Mouse (Mus musculus): ENCODE measurements around the gene Midn. TPM values are rescaled to one million over a fixed set of nuclear protein-coding genes. Genes with fewer than 3 reads are reported as not detected.
"Not testable (repeated sequence)": the region's sequence is repeated elsewhere in the genome, so short reads cannot be mapped to it uniquely, and the experiment has no call there.

Gene Midn
- polyA plus RNA-seq, 1 experiment from 2014 or later, result 46.2 TPM

- ATAC-seq (ENCODE audit: low FRiP score, low TSS enrichment), result no peak
- WGBS, result 72% methylated on average over 8 of the region's 8 CpGs
- H3K27ac ChIP-seq (ENCODE audit: low read depth, low read length), result no peak overlapping the region
- no peak overlapping the region for H3K4me2 ChIP-seq (replicated peaks; ENCODE audit: low read depth, low read length)
- H3K4me1 ChIP-seq (ENCODE audit: control insufficient read depth, insufficient read depth, low read length), result peaks cover 67% of the 10 kb centered on the region
- no peaks in the 10 kb centered on the region for H3K27me3 ChIP-seq (ENCODE audit: control insufficient read depth, insufficient read depth, low read length)
- no peak overlapping the region for H3K9ac ChIP-seq (ENCODE audit: low read depth, low read length)
- no peak overlapping the region for H3K4me3 ChIP-seq (ENCODE audit: low read length)
- H3K36me3 ChIP-seq (ENCODE audit: control insufficient read depth, insufficient read depth, low read length), result no peaks in the 10 kb centered on the region
- H3K9me3 ChIP-seq (ENCODE audit: control insufficient read depth, low read length), result no peaks in the 10 kb centered on the region
Observed at GRCm38 (mm10) chr10:80163721-80164120, 15.6 kb downstream of the Midn start.

- Histone ChIP-seq H3K27me3 (ENCODE audit: control insufficient read depth, insufficient read depth, low read length) (no peaks in the 10 kb centered on the region), H3K9me3 (ENCODE audit: control insufficient read depth, low read length) (no peaks in the 10 kb centered on the region), H3K36me3 (ENCODE audit: control insufficient read depth, insufficient read depth, low read length) (no peaks in the 10 kb centered on the region; the same call in 1 of the 2 replicates), H3K4me1 (ENCODE audit: control insufficient read depth, insufficient read depth, low read length) (peaks cover 67% of the 10 kb centered on the region), H3K4me3 (ENCODE audit: low read length) (peak overlapping the region; percentile 33), H3K9ac (ENCODE audit: low read depth, low read length) (peak overlapping the region; percentile 31; the same call in 1 of the 2 replicates), H3K27ac (ENCODE audit: low read depth, low read length) (no peak overlapping the region), H3K4me2 (replicated peaks; ENCODE audit: low read depth, low read length) (peak overlapping the region; percentile 80)
- 9% methylated on average over 33 of the region's 44 CpGs for WGBS
- no peak for ATAC-seq (ENCODE audit: low FRiP score, low TSS enrichment)
Observed at GRCm38 (mm10) chr10:80164161-80164997, 16.3 kb downstream of the Midn start.

- WGBS, result under 1% methylated on average over 17 of the region's 17 CpGs
- H3K27ac ChIP-seq (ENCODE audit: low read depth, low read length), result no peak overlapping the region
Observed at GRCm38 (mm10) chr10:80164998-80165344, 16.9 kb downstream of the Midn start.

GRCm38 (mm10) chr10:80165392-80166128 is 17.5 kb downstream of the Midn start, which contains the start of gene Cirbp:
Cirbp (plus strand) TSS chr10:80165985.
- peak within 1 kb of the TSS; percentile 80 for H3K4me2 ChIP-seq (replicated peaks; ENCODE audit: low read depth, low read length)
- no peaks in the 10 kb centered on the region for H3K9me3 ChIP-seq (ENCODE audit: control insufficient read depth, low read length)
- peaks cover 68% of the 10 kb centered on the region for H3K4me1 ChIP-seq (ENCODE audit: control insufficient read depth, insufficient read depth, low read length)
- peak within 1 kb of the TSS; percentile 99; the same call in 1 of the 2 replicates for H3K9ac ChIP-seq (ENCODE audit: low read depth, low read length)
- H3K27ac ChIP-seq (ENCODE audit: low read depth, low read length), result peak within 1 kb of the TSS; percentile 63; the same call in 1 of the 2 replicates
- H3K4me3 ChIP-seq (ENCODE audit: low read length), result peak within 1 kb of the TSS; percentile 33
- ATAC-seq (ENCODE audit: low FRiP score, low TSS enrichment), result no peak
- peaks cover 10% of the 10 kb centered on the region for H3K36me3 ChIP-seq (ENCODE audit: control insufficient read depth, insufficient read depth, low read length)
- WGBS, result 19% methylated on average over 20 of the region's 20 CpGs
- H3K27me3 ChIP-seq (ENCODE audit: control insufficient read depth, insufficient read depth, low read length), result no peaks in the 10 kb centered on the region

More at GRCm38 (mm10) chr10:80164998-80165344, 16.9 kb downstream of the Midn start:
- ATAC-seq (ENCODE audit: low FRiP score, low TSS enrichment), result peak; percentile 9
- peaks cover 4% of the 10 kb centered on the region for H3K36me3 ChIP-seq (ENCODE audit: control insufficient read depth, insufficient read depth, low read length)
- H3K27me3 ChIP-seq (ENCODE audit: control insufficient read depth, insufficient read depth, low read length), result no peaks in the 10 kb centered on the region
- H3K4me3 ChIP-seq (ENCODE audit: low read length), result peak overlapping the region; percentile 33
- H3K9ac ChIP-seq (ENCODE audit: low read depth, low read length), result peak overlapping the region; percentile 31; the same call in 1 of the 2 replicates
- H3K4me1 ChIP-seq (ENCODE audit: control insufficient read depth, insufficient read depth, low read length), result peaks cover 68% of the 10 kb centered on the region
- H3K9me3 ChIP-seq (ENCODE audit: control insufficient read depth, low read length), result no peaks in the 10 kb centered on the region
- H3K4me2 ChIP-seq (replicated peaks; ENCODE audit: low read depth, low read length), result peak overlapping the region; percentile 80

GRCm38 (mm10) chr10:80166136-80166535 is 18.1 kb downstream of the Midn start:
- Histone ChIP-seq H3K36me3 (ENCODE audit: control insufficient read depth, insufficient read depth, low read length) (peaks cover 16% of the 10 kb centered on the region), H3K4me2 (replicated peaks; ENCODE audit: low read depth, low read length) (0 out of 2 replicates have a peak overlapping the region, but pooled peaks have one; percentile 80), H3K4me1 (ENCODE audit: control insufficient read depth, insufficient read depth, low read length) (peaks cover 62% of the 10 kb centered on the region)
- not testable (repeated sequence) for H3K4me3 ChIP-seq (ENCODE audit: low read length); H3K9ac ChIP-seq (ENCODE audit: low read depth, low read length); ATAC-seq (ENCODE audit: low FRiP score, low TSS enrichment); H3K27ac ChIP-seq (ENCODE audit: low read depth, low read length); H3K9me3 ChIP-seq (ENCODE audit: control insufficient read depth, low read length); H3K27me3 ChIP-seq (ENCODE audit: control insufficient read depth, insufficient read depth, low read length)
- WGBS, result 83% methylated on average over 4 of the region's 4 CpGs

GRCm38 (mm10) chr10:80167460-80168037 is 19.5 kb downstream of the Midn start:
- H3K4me1 ChIP-seq (ENCODE audit: control insufficient read depth, insufficient read depth, low read length), result peaks cover 54% of the 10 kb centered on the region
- peak; percentile 90 for ATAC-seq (ENCODE audit: low FRiP score, low TSS enrichment)
- WGBS, result under 1% methylated on average over 55 of the region's 55 CpGs

GRCm38 (mm10) chr10:80168038-80168661 is 20.1 kb downstream of the Midn start:
- WGBS, result under 1% methylated on average over 44 of the region's 48 CpGs
- Histone ChIP-seq H3K9me3 (ENCODE audit: control insufficient read depth, low read length) (no peaks in the 10 kb centered on the region), H3K4me3 (ENCODE audit: low read length) (peak overlapping the region; percentile 89), H3K4me1 (ENCODE audit: control insufficient read depth, insufficient read depth, low read length) (peaks cover 49% of the 10 kb centered on the region), H3K4me2 (replicated peaks; ENCODE audit: low read depth, low read length) (peak overlapping the region; percentile 58), H3K27ac (ENCODE audit: low read depth, low read length) (peak overlapping the region; percentile 99), H3K27me3 (ENCODE audit: control insufficient read depth, insufficient read depth, low read length) (no peaks in the 10 kb centered on the region), H3K9ac (ENCODE audit: low read depth, low read length) (peak overlapping the region; percentile 99), H3K36me3 (ENCODE audit: control insufficient read depth, insufficient read depth, low read length) (peaks cover 29% of the 10 kb centered on the region)
- peak; percentile 44 for ATAC-seq (ENCODE audit: low FRiP score, low TSS enrichment)

More at GRCm38 (mm10) chr10:80167460-80168037, 19.5 kb downstream of the Midn start:
- Histone ChIP-seq H3K36me3 (ENCODE audit: control insufficient read depth, insufficient read depth, low read length) (peaks cover 29% of the 10 kb centered on the region), H3K9me3 (ENCODE audit: control insufficient read depth, low read length) (no peaks in the 10 kb centered on the region), H3K4me2 (replicated peaks; ENCODE audit: low read depth, low read length) (peak overlapping the region; percentile 58), H3K9ac (ENCODE audit: low read depth, low read length) (peak overlapping the region; percentile 99), H3K27me3 (ENCODE audit: control insufficient read depth, insufficient read depth, low read length) (no peaks in the 10 kb centered on the region), H3K4me3 (ENCODE audit: low read length) (peak overlapping the region; percentile 89), H3K27ac (ENCODE audit: low read depth, low read length) (peak overlapping the region; percentile 99)

- no peak for ATAC-seq (ENCODE audit: low FRiP score, low TSS enrichment)
- Histone ChIP-seq H3K27me3 (ENCODE audit: control insufficient read depth, insufficient read depth, low read length) (no peaks in the 10 kb centered on the region), H3K27ac (ENCODE audit: low read depth, low read length) (0 out of 2 replicates have a peak overlapping the region, but pooled peaks have one; percentile 99), H3K9ac (ENCODE audit: low read depth, low read length) (peak overlapping the region; percentile 99), H3K36me3 (ENCODE audit: control insufficient read depth, insufficient read depth, low read length) (peaks cover 29% of the 10 kb centered on the region), H3K4me1 (ENCODE audit: control insufficient read depth, insufficient read depth, low read length) (peaks cover 47% of the 10 kb centered on the region), H3K4me3 (ENCODE audit: low read length) (peak overlapping the region; percentile 89), H3K4me2 (replicated peaks; ENCODE audit: low read depth, low read length) (peak overlapping the region; percentile 58), H3K9me3 (ENCODE audit: control insufficient read depth, low read length) (no peaks in the 10 kb centered on the region)
- WGBS, result 68% methylated on average over 1 of the region's 1 CpGs
Observed at GRCm38 (mm10) chr10:80169070-80169469, 21.0 kb downstream of the Midn start.

All from kidney, embryonic 14.5 days (tissue).